Mouse (Mus musculus) G1E (cell line): ENCODE data around the gene Son.

ENCODE experiments used
- GATA1 ChIP-seq: IDR thresholded peaks from 2 replicates; pipeline ENCODE4 v1.6.1; 2012; ENCODE audit warnings: borderline replicate concordance, low read length, inconsistent platforms, mixed read lengths
- POLR2AphosphoS5 ChIP-seq: IDR thresholded peaks from 2 replicates; pipeline ENCODE4 v1.6.1; 2012; ENCODE audit warnings: low read depth, low read length, inconsistent platforms; ENCODE audit not compliant: insufficient replicate concordance
- TAL1 ChIP-seq: conservative IDR thresholded peaks from 2 replicates; pipeline ENCODE4 v1.6.1; 2012; ENCODE audit warnings: low read depth, low read length, inconsistent platforms, mixed read lengths

DNA sequence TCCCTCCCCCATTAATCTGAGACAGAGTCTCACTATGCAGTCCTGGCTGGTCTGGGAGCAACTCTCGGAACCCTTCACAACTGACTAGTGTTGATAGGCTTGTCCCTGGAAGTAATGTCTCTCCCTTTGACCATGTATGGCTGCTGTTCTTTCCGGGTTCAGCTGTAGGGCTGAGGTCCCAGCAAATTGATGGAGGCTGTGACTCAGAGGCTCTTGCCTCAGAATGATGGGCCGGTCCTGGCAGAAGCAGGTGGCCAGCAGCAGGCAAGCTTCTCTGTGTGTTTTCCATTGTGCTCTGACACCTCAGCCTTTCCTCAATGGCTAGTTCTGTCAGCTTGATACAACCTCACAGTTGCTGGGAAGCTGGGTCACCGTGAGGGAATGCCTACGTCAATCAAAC lies 34.8 kb upstream of the Son start:
- TF ChIP-seq GATA1 = no peak
- no peak for TF ChIP-seq TAL1
- TF ChIP-seq POLR2AphosphoS5 = no peak
